Mouse (Mus musculus): ENCODE results near the gene Actl10. TPM values are rescaled to one million over a fixed set of nuclear protein-coding genes. Genes with fewer than 3 reads are reported as not detected.

Gene Actl10
- polyA plus RNA-seq, 1 experiment from 2014 or later = not detected

GRCm38 (mm10) chr2:154581421-154581820 lies 29.8 kb downstream of the Actl10 start:
- Histone ChIP-seq H3K4me2 (ENCODE audit: low read depth, low read length) (no peak overlapping the region), H3K27ac (ENCODE audit: low read length) (no peak overlapping the region), H3K9me3 (replicated peaks; ENCODE audit: control insufficient read depth, low read length) (no peaks in the 10 kb centered on the region), H3K36me3 (ENCODE audit: control insufficient read depth, insufficient read depth) (no peaks in the 10 kb centered on the region), H3K9ac (ENCODE audit: low read depth, low read length) (no peak overlapping the region), H3K27me3 (ENCODE audit: control insufficient read depth, insufficient read depth, low read depth, low read length) (no peaks in the 10 kb centered on the region), H3K4me3 (ENCODE audit: low read depth, low read length) (no peak overlapping the region), H3K4me1 (ENCODE audit: control insufficient read depth, low read depth, low read length) (peaks cover 12% of the 10 kb centered on the region)
- no peak for ATAC-seq (ENCODE audit: low read depth)
- WGBS (ENCODE audit: insufficient replicate concordance) = 89% methylated on average over 1 of the region's 1 CpGs

GRCm38 (mm10) chr2:154583906-154584872 lies 32.6 kb downstream of the Actl10 start:
- H3K36me3 ChIP-seq (ENCODE audit: control insufficient read depth, insufficient read depth) = peaks cover 14% of the 10 kb centered on the region
- WGBS (ENCODE audit: insufficient replicate concordance) = 40% methylated on average over 15 of the region's 15 CpGs
- no peaks in the 10 kb centered on the region for H3K27me3 ChIP-seq (ENCODE audit: control insufficient read depth, insufficient read depth, low read depth, low read length)
- no peak overlapping the region for H3K27ac ChIP-seq (ENCODE audit: low read length)
- no peak overlapping the region for H3K9ac ChIP-seq (ENCODE audit: low read depth, low read length)
- no peak overlapping the region for H3K4me3 ChIP-seq (ENCODE audit: low read depth, low read length)
- H3K4me1 ChIP-seq (ENCODE audit: control insufficient read depth, low read depth, low read length) = peaks cover 12% of the 10 kb centered on the region
- H3K9me3 ChIP-seq (replicated peaks; ENCODE audit: control insufficient read depth, low read length) = no peaks in the 10 kb centered on the region
- peak; percentile 35 for ATAC-seq (ENCODE audit: low read depth)
- no peak overlapping the region for H3K4me2 ChIP-seq (ENCODE audit: low read depth, low read length)

- Histone ChIP-seq H3K36me3 (ENCODE audit: control insufficient read depth, insufficient read depth) (peaks cover 14% of the 10 kb centered on the region), H3K9ac (ENCODE audit: low read depth, low read length) (no peak overlapping the region), H3K4me2 (ENCODE audit: low read depth, low read length) (no peak overlapping the region), H3K27ac (ENCODE audit: low read length) (no peak overlapping the region), H3K4me3 (ENCODE audit: low read depth, low read length) (no peak overlapping the region), H3K4me1 (ENCODE audit: control insufficient read depth, low read depth, low read length) (peaks cover 12% of the 10 kb centered on the region), H3K9me3 (replicated peaks; ENCODE audit: control insufficient read depth, low read length) (no peaks in the 10 kb centered on the region), H3K27me3 (ENCODE audit: control insufficient read depth, insufficient read depth, low read depth, low read length) (no peaks in the 10 kb centered on the region)
- WGBS (ENCODE audit: insufficient replicate concordance) = 65% methylated on average over 17 of the region's 17 CpGs
- no peak for ATAC-seq (ENCODE audit: low read depth)
Measured at GRCm38 (mm10) chr2:154584931-154585601, 33.5 kb downstream of the Actl10 start.

GRCm38 (mm10) chr2:154586405-154586804 lies 34.8 kb downstream of the Actl10 start:
- 68% methylated on average over 5 of the region's 5 CpGs for WGBS (ENCODE audit: insufficient replicate concordance)
- H3K4me1 ChIP-seq (ENCODE audit: control insufficient read depth, low read depth, low read length) = peaks cover 12% of the 10 kb centered on the region
- H3K4me3 ChIP-seq (ENCODE audit: low read depth, low read length) = no peak overlapping the region
- no peak for ATAC-seq (ENCODE audit: low read depth)
- H3K36me3 ChIP-seq (ENCODE audit: control insufficient read depth, insufficient read depth) = peaks cover 16% of the 10 kb centered on the region
- H3K4me2 ChIP-seq (ENCODE audit: low read depth, low read length) = no peak overlapping the region
- H3K9ac ChIP-seq (ENCODE audit: low read depth, low read length) = no peak overlapping the region
- no peaks in the 10 kb centered on the region for H3K27me3 ChIP-seq (ENCODE audit: control insufficient read depth, insufficient read depth, low read depth, low read length)
- H3K9me3 ChIP-seq (replicated peaks; ENCODE audit: control insufficient read depth, low read length) = no peaks in the 10 kb centered on the region
- H3K27ac ChIP-seq (ENCODE audit: low read length) = no peak overlapping the region

GRCm38 (mm10) chr2:154589051-154589450 lies 37.5 kb downstream of the Actl10 start:
- 69% methylated on average over 4 of the region's 4 CpGs for WGBS (ENCODE audit: insufficient replicate concordance)
- Histone ChIP-seq H3K9me3 (replicated peaks; ENCODE audit: control insufficient read depth, low read length) (no peaks in the 10 kb centered on the region), H3K4me2 (ENCODE audit: low read depth, low read length) (no peak overlapping the region), H3K9ac (ENCODE audit: low read depth, low read length) (no peak overlapping the region), H3K4me1 (ENCODE audit: control insufficient read depth, low read depth, low read length) (peaks cover 1% of the 10 kb centered on the region), H3K27ac (ENCODE audit: low read length) (no peak overlapping the region), H3K4me3 (ENCODE audit: low read depth, low read length) (no peak overlapping the region), H3K36me3 (ENCODE audit: control insufficient read depth, insufficient read depth) (peaks cover 26% of the 10 kb centered on the region), H3K27me3 (ENCODE audit: control insufficient read depth, insufficient read depth, low read depth, low read length) (no peaks in the 10 kb centered on the region)
- no peak for ATAC-seq (ENCODE audit: low read depth)

GRCm38 (mm10) chr2:154591239-154591638 lies 39.7 kb downstream of the Actl10 start:
- Histone ChIP-seq H3K4me3 (ENCODE audit: low read depth, low read length) (no peak overlapping the region), H3K27me3 (ENCODE audit: control insufficient read depth, insufficient read depth, low read depth, low read length) (no peaks in the 10 kb centered on the region), H3K36me3 (ENCODE audit: control insufficient read depth, insufficient read depth) (peaks cover 36% of the 10 kb centered on the region), H3K9me3 (replicated peaks; ENCODE audit: control insufficient read depth, low read length) (no peaks in the 10 kb centered on the region), H3K27ac (ENCODE audit: low read length) (no peak overlapping the region), H3K4me1 (ENCODE audit: control insufficient read depth, low read depth, low read length) (no peaks in the 10 kb centered on the region), H3K4me2 (ENCODE audit: low read depth, low read length) (no peak overlapping the region), H3K9ac (ENCODE audit: low read depth, low read length) (no peak overlapping the region)
- 63% methylated on average over 3 of the region's 3 CpGs for WGBS (ENCODE audit: insufficient replicate concordance)
- no peak for ATAC-seq (ENCODE audit: low read depth)

GRCm38 (mm10) chr2:154593025-154593424 lies 41.4 kb downstream of the Actl10 start:
- Histone ChIP-seq H3K9me3 (replicated peaks; ENCODE audit: control insufficient read depth, low read length) (no peaks in the 10 kb centered on the region), H3K4me3 (ENCODE audit: low read depth, low read length) (no peak overlapping the region), H3K27ac (ENCODE audit: low read length) (no peak overlapping the region), H3K4me2 (ENCODE audit: low read depth, low read length) (no peak overlapping the region), H3K4me1 (ENCODE audit: control insufficient read depth, low read depth, low read length) (no peaks in the 10 kb centered on the region; the same call in none of the 2 replicates), H3K36me3 (ENCODE audit: control insufficient read depth, insufficient read depth) (peaks cover 24% of the 10 kb centered on the region), H3K9ac (ENCODE audit: low read depth, low read length) (no peak overlapping the region), H3K27me3 (ENCODE audit: control insufficient read depth, insufficient read depth, low read depth, low read length) (no peaks in the 10 kb centered on the region)
- 78% methylated on average over 3 of the region's 3 CpGs for WGBS (ENCODE audit: insufficient replicate concordance)
- peak; percentile 37; the same call in 1 of the 2 replicates for ATAC-seq (ENCODE audit: low read depth)

- WGBS (ENCODE audit: insufficient replicate concordance) = 73% methylated on average over 5 of the region's 5 CpGs
- ATAC-seq (ENCODE audit: low read depth) = no peak
Measured at GRCm38 (mm10) chr2:154595775-154596174, 44.2 kb downstream of the Actl10 start.

GRCm38 (mm10) chr2:154597399-154597798 lies 45.8 kb downstream of the Actl10 start:
- Histone ChIP-seq H3K9me3 (replicated peaks; ENCODE audit: control insufficient read depth, low read length) (no peaks in the 10 kb centered on the region), H3K4me1 (ENCODE audit: control insufficient read depth, low read depth, low read length) (peaks cover 3% of the 10 kb centered on the region), H3K36me3 (ENCODE audit: control insufficient read depth, insufficient read depth) (peaks cover 20% of the 10 kb centered on the region), H3K9ac (ENCODE audit: low read depth, low read length) (no peak overlapping the region), H3K4me3 (ENCODE audit: low read depth, low read length) (no peak overlapping the region), H3K27ac (ENCODE audit: low read length) (no peak overlapping the region), H3K27me3 (ENCODE audit: control insufficient read depth, insufficient read depth, low read depth, low read length) (no peaks in the 10 kb centered on the region), H3K4me2 (ENCODE audit: low read depth, low read length) (no peak overlapping the region)
- WGBS (ENCODE audit: insufficient replicate concordance) = 78% methylated on average over 3 of the region's 3 CpGs
- ATAC-seq (ENCODE audit: low read depth) = no peak

More at GRCm38 (mm10) chr2:154595775-154596174, 44.2 kb downstream of the Actl10 start:
- no peaks in the 10 kb centered on the region for H3K9me3 ChIP-seq (replicated peaks; ENCODE audit: control insufficient read depth, low read length)
- no peak overlapping the region for H3K27ac ChIP-seq (ENCODE audit: low read length)
- no peaks in the 10 kb centered on the region for H3K27me3 ChIP-seq (ENCODE audit: control insufficient read depth, insufficient read depth, low read depth, low read length)
- peaks cover 22% of the 10 kb centered on the region for H3K36me3 ChIP-seq (ENCODE audit: control insufficient read depth, insufficient read depth)
- no peak overlapping the region for H3K4me2 ChIP-seq (ENCODE audit: low read depth, low read length)
- no peak overlapping the region for H3K4me3 ChIP-seq (ENCODE audit: low read depth, low read length)
- peaks cover 2% of the 10 kb centered on the region for H3K4me1 ChIP-seq (ENCODE audit: control insufficient read depth, low read depth, low read length)
- no peak overlapping the region for H3K9ac ChIP-seq (ENCODE audit: low read depth, low read length)

Measured in liver, embryonic 16.5 days (tissue).